Comparison of ENCODE assay signal across 27 mouse cellular contexts in genomic region chr12:71440863-71441262, GRCm38 (mm10).
A peak's percentile ranks its signal among the peaks of the same experiment; 100 is the strongest.
DNase-seq lines count a peak whose midpoint lies in the region; ATAC-seq and TF ChIP-seq lines count a peak whose summit lies in the region.
"Had no signal": no experiment of that assay in that cellular context is flagged by ENCODE, and none has a peak within 500 bp of the region (broad histone marks: within the 10 kb centered on the region; RNA-seq: fewer than 3 reads in every experiment).

No protein-coding gene starts in this region.

- WGBS in heart, embryonic 15.5 days, result 49% methylated on average over 3 of the region's 3 CpGs

- in situ Hi-C loops in Patski (cut with MboI; ENCODE audit: low pct_unique_long_range_greater_than_20kb), result no loop called here

- TF ChIP-seq CTCF in Patski (IDR thresholded peaks at IDR 0.05), result no peak

- no peaks in the 10 kb centered on the region for H3K9me3 ChIP-seq in heart, embryonic 15.5 days (replicated peaks)
- H3K9me3 ChIP-seq: forebrain, embryonic 12.5 days; G1E; heart, embryonic 12.5 days; hindbrain, embryonic 10.5 days; hindbrain, embryonic 15.5 days; limb, embryonic 13.5 days had no signal

- CTCF ChIA-PET in Patski (lab: Charles Lee), result interaction anchor here (1.2 kb wide), 1 partner anchor 12 kb away, joined by 3 read pairs; no protein-coding TSS in a partner anchor

- no peak overlapping the region for H3K27ac ChIP-seq in heart, embryonic 15.5 days
- H3K27ac ChIP-seq: forebrain, embryonic 12.5 days; hindbrain, embryonic 10.5 days; hindbrain, embryonic 15.5 days; limb, embryonic 13.5 days had no signal

- peaks cover 17% of the 10 kb centered on the region for H3K4me1 ChIP-seq in heart, embryonic 15.5 days (replicated peaks)
- H3K4me1 ChIP-seq: forebrain, embryonic 12.5 days; hindbrain, embryonic 15.5 days had no signal

- H3K4me3 ChIP-seq in heart, embryonic 15.5 days, result no peak overlapping the region
- H3K4me3 ChIP-seq: erythroblast, embryonic 14.5 days; forebrain, embryonic 12.5 days; heart, embryonic 12.5 days; hindbrain, embryonic 10.5 days; hindbrain, embryonic 15.5 days; limb, embryonic 13.5 days had no signal

- no peak overlapping the region for H3K9ac ChIP-seq in heart, embryonic 15.5 days
- H3K9ac ChIP-seq: forebrain, embryonic 12.5 days; forebrain, postnatal 0 days; heart, embryonic 12.5 days; hindbrain, embryonic 15.5 days; limb, embryonic 13.5 days had no signal

- peak; percentile 55; the same call in 1 of the 2 replicates for ATAC-seq in heart, embryonic 15.5 days (replicated peaks; ENCODE audit: insufficient number of reproducible peaks, insufficient read depth, low FRiP score, low read depth)
- ATAC-seq in Patski, result peak; percentile 31
- ATAC-seq in erythroid progenitor cell, adult 5-6 weeks (replicated peaks; ENCODE audit: low FRiP score, poor library complexity, severe bottlenecking), result no peak
- ATAC-seq: forebrain, postnatal 0 days had no signal

- no peaks in the 10 kb centered on the region for H3K27me3 ChIP-seq in heart, embryonic 15.5 days
- no peaks in the 10 kb centered on the region for H3K27me3 ChIP-seq in Patski
- H3K27me3 ChIP-seq: hindbrain, embryonic 15.5 days had no signal

- DNase-seq in heart, adult 11 months, result no peak
- DNase-seq in right cerebral cortex, adult 18-20 months, result peak; percentile 30
- DNase-seq in right cerebral cortex, postnatal 14 days, result no peak
- peak; percentile 31 for DNase-seq in Patski (ENCODE audit: low read depth, low spot score)
- DNase-seq in urinary bladder, adult 2 months (ENCODE audit: low spot score), result no peak
- DNase-seq: adrenal gland, postnatal 25 days; cerebellum, adult 18-20 months; cerebellum, postnatal 10 days; forebrain, postnatal 0 days; gastrocnemius, postnatal 14 days; kidney, adult 18-20 months; kidney, postnatal 4 days; midbrain, embryonic 14.5 days; right cerebral cortex, postnatal 25 days; spleen, adult 18-20 months; thymus, adult 2 months; thymus, postnatal 36 days had no signal

- H3K4me2 ChIP-seq in heart, embryonic 15.5 days, result no peak overlapping the region
- H3K4me2 ChIP-seq: forebrain, embryonic 12.5 days; heart, embryonic 12.5 days; hindbrain, embryonic 15.5 days; limb, embryonic 13.5 days; liver, embryonic 11.5 days had no signal

- H3K36me3 ChIP-seq in heart, embryonic 15.5 days, result no peaks in the 10 kb centered on the region
- H3K36me3 ChIP-seq: forebrain, embryonic 12.5 days; G1E; heart, embryonic 12.5 days; hindbrain, embryonic 10.5 days; hindbrain, embryonic 15.5 days; limb, embryonic 13.5 days had no signal

- POLR2A ChIA-PET in Patski (lab: Charles Lee), result no interaction called here

Comparison
In these comparisons a context has a peak if more than half of its experiments do, and no peak if none do; other contexts are left out.
1. DNase-seq: peak in right cerebral cortex, adult 18-20 months (single experiment) and Patski (single experiment); none in heart, adult 11 months (single experiment), right cerebral cortex, postnatal 14 days (single experiment) and urinary bladder, adult 2 months (single experiment).